Mouse (Mus musculus): ENCODE data around the gene Zdhhc19. TPM values are rescaled to one million over a fixed set of nuclear protein-coding genes. Genes with fewer than 3 reads are reported as not detected.
"Not testable (repeated sequence)": the region's sequence is repeated elsewhere in the genome, so short reads cannot be mapped to it uniquely, and the experiment has no call there.

The Zdhhc19 gene
- total and polyA plus RNA-seq, 2 experiments = not detected

DNA sequence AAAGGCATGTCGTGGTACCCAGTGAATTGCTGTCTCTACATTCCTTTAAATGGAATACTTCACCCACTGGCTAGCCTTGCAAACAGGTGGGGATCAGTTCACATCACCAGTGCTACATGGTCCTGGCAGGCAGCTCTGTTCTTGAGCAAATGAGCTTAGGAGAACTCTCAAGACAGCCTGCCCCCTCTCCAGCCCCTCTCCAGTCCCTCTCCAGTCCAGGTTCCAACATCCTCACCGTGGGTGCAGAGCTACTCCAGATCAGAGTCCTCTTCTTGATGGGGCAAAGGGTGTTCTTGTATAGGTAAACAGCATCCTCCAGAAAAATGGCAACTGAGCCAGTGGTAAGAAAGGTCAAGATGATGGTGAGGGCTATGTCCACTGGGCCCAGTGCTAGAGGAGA lies 16.6 kb upstream of the Zdhhc19 start:
- WGBS = 77% methylated on average over 2 of the region's 2 CpGs
- TF ChIP-seq POLR2A (IDR thresholded peaks at IDR 0.05; ENCODE audit: extremely low read depth, insufficient read depth, low read length) (no peak), CTCF (IDR thresholded peaks at IDR 0.05; ENCODE audit: low read depth, low read length) (no peak)
- Histone ChIP-seq H3K79me2 (ENCODE audit: control insufficient read depth, insufficient read depth, low read length) (no peaks in the 10 kb centered on the region), H3K4me3 (ENCODE audit: insufficient read depth, low read depth, low read length) (no peak overlapping the region), H3K27me3 (ENCODE audit: control insufficient read depth, insufficient read depth, low read length) (no peaks in the 10 kb centered on the region), H3K9ac (ENCODE audit: low read depth, low read length) (no peak overlapping the region), H3K36me3 (ENCODE audit: control insufficient read depth, insufficient read depth, low read length) (no peaks in the 10 kb centered on the region), H3K27ac (replicated peaks; ENCODE audit: insufficient read depth, low read depth, low read length) (no peak overlapping the region), H3K4me1 (ENCODE audit: control insufficient read depth, insufficient read depth, low read length) (no peaks in the 10 kb centered on the region)
- DNase-seq (ENCODE audit: extremely low read depth, low read depth, low spot score) = no peak

DNA sequence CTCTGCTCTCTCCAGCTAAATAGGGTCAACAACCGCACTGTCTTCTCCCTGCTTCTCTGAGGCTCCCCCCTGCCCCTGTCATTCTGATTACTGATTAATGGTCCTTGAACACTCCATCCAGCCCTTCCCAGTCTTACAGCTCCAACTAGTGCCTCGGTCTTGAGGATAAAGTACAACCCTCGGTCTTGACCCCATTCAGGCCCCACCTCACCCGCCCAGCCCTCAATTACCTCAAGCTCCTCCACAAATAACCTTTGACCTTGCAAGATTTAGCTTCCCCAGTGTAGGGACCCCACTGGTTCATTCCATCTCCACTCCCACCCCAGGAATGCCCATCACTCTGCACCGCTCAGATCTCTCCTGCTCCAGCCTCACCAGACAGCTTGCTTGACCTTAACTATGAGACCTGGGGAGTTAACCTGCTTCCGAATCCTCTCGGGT lies 11.6 kb upstream of the Zdhhc19 start:
- H3K27me3 ChIP-seq (ENCODE audit: control insufficient read depth, insufficient read depth, low read length) = no peaks in the 10 kb centered on the region
- WGBS = 72% methylated on average over 7 of the region's 7 CpGs
- H3K9ac ChIP-seq (ENCODE audit: low read depth, low read length) = no peak overlapping the region
- no peak for TF ChIP-seq POLR2A (IDR thresholded peaks at IDR 0.05; ENCODE audit: extremely low read depth, insufficient read depth, low read length)
- TF ChIP-seq CTCF (IDR thresholded peaks at IDR 0.05; ENCODE audit: low read depth, low read length) = no peak
- H3K4me1 ChIP-seq (ENCODE audit: control insufficient read depth, insufficient read depth, low read length) = no peaks in the 10 kb centered on the region
- no peaks in the 10 kb centered on the region for H3K36me3 ChIP-seq (ENCODE audit: control insufficient read depth, insufficient read depth, low read length)
- no peak overlapping the region for H3K4me3 ChIP-seq (ENCODE audit: insufficient read depth, low read depth, low read length)
- no peaks in the 10 kb centered on the region for H3K79me2 ChIP-seq (ENCODE audit: control insufficient read depth, insufficient read depth, low read length)
- H3K27ac ChIP-seq (replicated peaks; ENCODE audit: insufficient read depth, low read depth, low read length) = no peak overlapping the region
- no peak for DNase-seq (ENCODE audit: extremely low read depth, low read depth, low spot score)

DNA sequence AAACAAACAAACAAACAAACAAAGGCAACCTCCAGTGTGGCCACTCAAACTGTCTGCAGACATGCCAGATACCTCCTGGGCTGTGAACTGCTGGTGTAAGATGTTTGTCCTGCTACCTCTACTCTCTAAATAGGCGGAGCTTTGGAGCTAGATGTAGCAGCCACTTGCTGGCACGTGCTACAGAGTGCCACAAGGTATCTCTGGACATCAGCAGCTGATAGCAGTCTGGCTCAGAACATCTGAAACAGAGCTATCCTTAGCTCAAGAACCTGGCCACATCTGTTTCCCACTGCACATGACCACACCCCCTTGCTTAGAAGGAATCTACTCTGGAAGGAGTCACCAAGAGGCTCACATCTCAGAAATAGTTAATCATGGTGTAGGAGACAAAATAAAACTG lies 10.9 kb upstream of the Zdhhc19 start:
- H3K4me3 ChIP-seq (ENCODE audit: insufficient read depth, low read depth, low read length) = no peak overlapping the region
- H3K27ac ChIP-seq (replicated peaks; ENCODE audit: insufficient read depth, low read depth, low read length) = no peak overlapping the region
- TF ChIP-seq CTCF (IDR thresholded peaks at IDR 0.05; ENCODE audit: low read depth, low read length) (no peak), POLR2A (IDR thresholded peaks at IDR 0.05; ENCODE audit: extremely low read depth, insufficient read depth, low read length) (no peak)
- no peak overlapping the region for H3K9ac ChIP-seq (ENCODE audit: low read depth, low read length)
- 79% methylated on average over 2 of the region's 2 CpGs for WGBS
- no peaks in the 10 kb centered on the region for H3K27me3 ChIP-seq (ENCODE audit: control insufficient read depth, insufficient read depth, low read length)
- no peaks in the 10 kb centered on the region for H3K4me1 ChIP-seq (ENCODE audit: control insufficient read depth, insufficient read depth, low read length)
- no peaks in the 10 kb centered on the region for H3K36me3 ChIP-seq (ENCODE audit: control insufficient read depth, insufficient read depth, low read length)
- H3K79me2 ChIP-seq (ENCODE audit: control insufficient read depth, insufficient read depth, low read length) = no peaks in the 10 kb centered on the region
- no peak for DNase-seq (ENCODE audit: extremely low read depth, low read depth, low spot score)

DNA sequence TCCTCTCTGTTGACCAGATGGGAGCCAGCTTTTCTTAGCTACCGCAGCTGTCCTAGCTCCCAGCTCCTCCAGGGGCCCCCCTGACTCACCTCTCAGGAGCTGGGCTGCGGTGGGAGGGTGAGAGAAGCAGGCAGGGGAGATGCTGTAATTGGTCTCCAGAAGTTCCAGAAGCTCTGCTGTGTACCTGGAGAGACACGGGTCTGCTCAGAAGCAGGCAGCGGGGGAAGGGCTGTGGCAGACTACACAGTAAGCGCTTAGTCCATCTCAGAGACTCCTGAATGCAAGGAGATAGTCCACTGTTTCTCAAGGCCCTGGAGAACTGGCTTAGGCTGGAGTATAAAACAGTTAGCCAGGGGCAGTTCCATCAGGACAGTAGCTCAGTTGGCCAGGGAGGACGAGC lies 10.0 kb upstream of the Zdhhc19 start:
- Histone ChIP-seq H3K9ac (ENCODE audit: low read depth, low read length) (no peak overlapping the region), H3K4me1 (ENCODE audit: control insufficient read depth, insufficient read depth, low read length) (no peaks in the 10 kb centered on the region), H3K27ac (replicated peaks; ENCODE audit: insufficient read depth, low read depth, low read length) (no peak overlapping the region), H3K79me2 (ENCODE audit: control insufficient read depth, insufficient read depth, low read length) (no peaks in the 10 kb centered on the region), H3K36me3 (ENCODE audit: control insufficient read depth, insufficient read depth, low read length) (no peaks in the 10 kb centered on the region), H3K27me3 (ENCODE audit: control insufficient read depth, insufficient read depth, low read length) (no peaks in the 10 kb centered on the region), H3K4me3 (ENCODE audit: insufficient read depth, low read depth, low read length) (no peak overlapping the region)
- DNase-seq (ENCODE audit: extremely low read depth, low read depth, low spot score) = no peak
- TF ChIP-seq CTCF (IDR thresholded peaks at IDR 0.05; ENCODE audit: low read depth, low read length) (no peak), POLR2A (IDR thresholded peaks at IDR 0.05; ENCODE audit: extremely low read depth, insufficient read depth, low read length) (no peak)
- 78% methylated on average over 6 of the region's 6 CpGs for WGBS

DNA sequence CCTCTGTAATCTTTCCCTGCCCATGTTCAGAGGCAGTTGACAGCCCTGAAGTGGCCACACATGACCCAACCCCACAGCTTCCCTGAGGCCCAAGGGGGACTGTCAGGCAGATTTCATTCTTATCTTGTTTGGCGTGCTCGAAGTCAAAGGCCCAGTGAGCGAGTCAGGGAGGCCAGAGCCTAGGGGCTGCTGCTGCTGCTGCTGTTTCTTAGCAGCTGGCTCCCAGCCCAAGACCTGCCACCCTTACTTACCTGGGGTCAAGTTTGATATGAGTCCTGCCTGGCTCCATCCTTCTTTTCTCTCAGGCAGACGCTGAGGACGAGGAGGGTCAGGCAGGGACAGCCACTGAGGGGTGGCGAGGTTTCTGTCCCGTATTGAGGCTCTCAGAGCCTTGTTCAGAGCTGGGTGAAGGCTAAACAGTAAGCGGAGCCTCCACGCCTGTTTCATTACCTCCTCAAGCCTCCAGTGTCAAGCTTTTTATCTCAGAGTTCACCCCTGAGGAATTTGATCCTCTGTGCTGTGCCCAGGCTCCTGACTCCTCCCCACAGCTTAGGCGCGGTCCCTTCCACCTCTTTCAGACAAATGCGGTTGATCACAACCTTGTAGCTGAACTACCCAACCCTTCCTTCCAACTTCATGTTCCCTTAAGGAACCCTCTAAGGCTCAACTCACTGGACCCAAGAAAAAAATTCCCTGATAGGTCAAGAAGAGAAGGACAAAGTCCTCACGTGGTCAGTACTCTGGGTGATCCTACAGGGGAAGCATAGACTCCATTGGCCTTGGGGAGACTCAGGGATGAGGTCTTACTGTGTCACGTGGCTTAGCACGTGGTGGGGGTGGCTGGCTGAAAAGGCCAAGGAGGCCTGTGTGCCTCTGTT lies 8.6 kb upstream of the Zdhhc19 start, which contains the start of gene Slc51a:
Gene Slc51a, minus strand, starts transcription at position 646 of the 878 bp plus-strand sequence.
- Histone ChIP-seq H3K27me3 (ENCODE audit: control insufficient read depth, insufficient read depth, low read length) (no peaks in the 10 kb centered on the region), H3K27ac (replicated peaks; ENCODE audit: insufficient read depth, low read depth, low read length) (no peak within 1 kb of the TSS), H3K4me3 (ENCODE audit: insufficient read depth, low read depth, low read length) (no peak within 1 kb of the TSS), H3K79me2 (ENCODE audit: control insufficient read depth, insufficient read depth, low read length) (no peaks in the 10 kb centered on the region), H3K9ac (ENCODE audit: low read depth, low read length) (no peak within 1 kb of the TSS), H3K4me1 (ENCODE audit: control insufficient read depth, insufficient read depth, low read length) (no peaks in the 10 kb centered on the region), H3K36me3 (ENCODE audit: control insufficient read depth, insufficient read depth, low read length) (no peaks in the 10 kb centered on the region)
- TF ChIP-seq CTCF (IDR thresholded peaks at IDR 0.05; ENCODE audit: low read depth, low read length) (no peak), POLR2A (IDR thresholded peaks at IDR 0.05; ENCODE audit: extremely low read depth, insufficient read depth, low read length) (no peak)
- DNase-seq (ENCODE audit: extremely low read depth, low read depth, low spot score) = no peak
- 71% methylated on average over 15 of the region's 15 CpGs for WGBS

DNA sequence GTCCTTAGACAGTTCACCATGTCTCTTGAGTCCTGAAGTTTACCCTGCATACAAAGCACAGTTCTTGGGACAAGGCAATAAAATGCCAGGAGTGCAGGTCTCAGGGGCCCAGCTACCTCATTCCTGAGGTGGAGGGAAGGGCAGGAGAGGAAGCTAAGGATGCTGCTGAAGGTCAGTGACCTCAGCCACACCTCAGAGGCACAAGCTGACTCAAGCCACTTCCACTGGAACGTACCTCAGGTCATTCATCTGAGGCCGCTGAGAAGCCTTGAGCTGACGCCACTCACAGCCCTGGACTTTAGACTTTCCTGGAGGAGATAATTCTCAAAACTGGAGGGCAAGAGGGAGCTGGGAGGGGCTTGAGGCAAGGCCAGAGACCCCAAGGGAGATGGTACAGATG lies 7.1 kb upstream of the Zdhhc19 start:
- no peaks in the 10 kb centered on the region for H3K4me1 ChIP-seq (ENCODE audit: control insufficient read depth, insufficient read depth, low read length)
- DNase-seq (ENCODE audit: extremely low read depth, low read depth, low spot score) = no peak
- H3K36me3 ChIP-seq (ENCODE audit: control insufficient read depth, insufficient read depth, low read length) = no peaks in the 10 kb centered on the region
- H3K27me3 ChIP-seq (ENCODE audit: control insufficient read depth, insufficient read depth, low read length) = no peaks in the 10 kb centered on the region
- no peak overlapping the region for H3K27ac ChIP-seq (replicated peaks; ENCODE audit: insufficient read depth, low read depth, low read length)
- H3K9ac ChIP-seq (ENCODE audit: low read depth, low read length) = no peak overlapping the region
- no peak for TF ChIP-seq CTCF (IDR thresholded peaks at IDR 0.05; ENCODE audit: low read depth, low read length)
- TF ChIP-seq POLR2A (IDR thresholded peaks at IDR 0.05; ENCODE audit: extremely low read depth, insufficient read depth, low read length) = no peak
- no peaks in the 10 kb centered on the region for H3K79me2 ChIP-seq (ENCODE audit: control insufficient read depth, insufficient read depth, low read length)
- 87% methylated on average over 3 of the region's 3 CpGs for WGBS
- no peak overlapping the region for H3K4me3 ChIP-seq (ENCODE audit: insufficient read depth, low read depth, low read length)

DNA sequence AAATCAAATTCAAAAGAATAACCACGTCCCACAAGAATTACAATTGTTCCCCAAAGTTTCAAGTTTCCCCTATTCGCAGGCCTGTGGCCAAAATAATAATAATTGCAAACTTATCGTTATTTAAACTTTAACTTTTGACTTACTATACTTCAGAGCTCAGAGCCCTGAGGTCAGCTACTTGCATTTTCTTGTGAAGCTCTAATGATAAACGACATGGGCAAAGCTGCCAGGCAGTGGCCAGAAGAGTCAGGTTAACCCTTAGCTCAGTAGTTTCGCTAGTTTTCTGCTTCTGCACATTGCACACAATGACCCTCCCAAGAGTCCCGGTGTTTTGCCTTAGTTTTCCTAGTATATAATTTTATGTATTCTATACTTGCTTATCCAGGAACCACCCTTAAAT lies 1.7 kb upstream of the Zdhhc19 start:
- H3K27me3 ChIP-seq (ENCODE audit: control insufficient read depth, insufficient read depth, low read length); H3K9ac ChIP-seq (ENCODE audit: low read depth, low read length); H3K79me2 ChIP-seq (ENCODE audit: control insufficient read depth, insufficient read depth, low read length); H3K27ac ChIP-seq (replicated peaks; ENCODE audit: insufficient read depth, low read depth, low read length); H3K4me1 ChIP-seq (ENCODE audit: control insufficient read depth, insufficient read depth, low read length); H3K36me3 ChIP-seq (ENCODE audit: control insufficient read depth, insufficient read depth, low read length); DNase-seq (ENCODE audit: extremely low read depth, low read depth, low spot score); H3K4me3 ChIP-seq (ENCODE audit: insufficient read depth, low read depth, low read length): not testable (repeated sequence)
- 72% methylated on average over 6 of the region's 6 CpGs for WGBS

All from liver, adult 2 months (tissue).